Mouse (Mus musculus) bone marrow macrophage, adult 2 months (primary cell): Measurements from ENCODE around the gene Scg5. TPM values are rescaled to one million over a fixed set of nuclear protein-coding genes. Genes with fewer than 3 reads are reported as not detected.

ENCODE experiments used
- H3K27ac ChIP-seq: 2 replicates; pipeline ENCODE4 v1.5.1; 2012; ENCODE audit warnings: low read depth, low read length; ENCODE audit not compliant: insufficient read depth
- H3K4me1 ChIP-seq: 2 replicates; pipeline ENCODE4 v1.6.1; 2012; ENCODE audit warnings: low read length; ENCODE audit not compliant: control insufficient read depth, insufficient read depth
- H3K4me3 ChIP-seq: 2 replicates; pipeline ENCODE4 v1.5.1; 2012; ENCODE audit warnings: mild to moderate bottlenecking, low read length, moderate library complexity; ENCODE audit not compliant: insufficient read depth
- CTCF ChIP-seq: IDR thresholded peaks from 2 replicates; pipeline ENCODE4 v1.5.1; 2012; ENCODE audit warnings: low read depth, mild to moderate bottlenecking, low read length, moderate library complexity
- POLR2A ChIP-seq: IDR thresholded peaks from 2 replicates; pipeline ENCODE4 v1.6.1; 2012; ENCODE audit warnings: mild to moderate bottlenecking, low read depth, low read length, borderline replicate concordance
- polyA plus RNA-seq: library from polyadenylated mRNA; stranded (reverse); fragments of >200 nt; gene quantifications from 2 replicates; pipeline ENCODE4 v1.2.4, GENCODE M21; 2012; ENCODE audit not compliant: missing spikeins, insufficient read depth, insufficient read length

Scg5 gene
- polyA plus RNA-seq, 1 experiment = not detected

DNA sequence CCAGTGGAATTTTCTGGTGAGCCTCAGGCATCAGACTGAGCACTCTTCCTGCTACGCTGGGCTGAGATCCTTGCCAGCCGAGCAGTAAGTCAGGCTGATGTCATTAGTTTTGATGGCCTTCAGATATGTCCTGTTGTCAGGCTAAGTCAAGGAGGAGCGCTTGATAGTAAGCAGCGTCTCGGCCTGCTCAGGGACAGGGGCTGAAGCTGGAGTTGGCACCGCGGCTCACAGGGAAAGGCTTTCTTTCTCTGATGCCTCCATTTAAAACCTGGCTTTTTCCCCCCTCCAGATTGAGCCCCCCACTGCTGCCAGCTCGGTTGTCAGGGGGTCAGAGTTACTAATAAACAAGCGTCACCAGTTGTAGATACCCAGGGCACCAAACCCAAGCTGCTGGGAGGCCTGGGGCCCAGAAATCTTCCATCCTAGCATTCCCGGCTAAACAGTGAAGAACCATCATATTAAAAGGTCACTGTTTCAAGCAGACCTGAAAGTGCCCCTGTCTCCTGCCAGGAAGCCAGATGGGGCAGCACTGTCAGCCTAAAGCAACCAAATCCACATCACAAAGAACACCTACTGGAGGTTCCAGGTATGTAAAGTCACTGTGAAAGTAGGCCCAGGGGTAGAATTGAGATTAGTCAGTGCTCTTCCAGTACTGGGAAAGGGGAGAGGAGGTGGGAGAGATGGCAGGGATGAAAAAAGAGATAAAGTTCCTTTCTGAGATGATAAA is 21.9 kb downstream of the Scg5 start:
- Histone ChIP-seq H3K27ac (no peak overlapping the region), H3K4me3 (no peak overlapping the region), H3K4me1 (no peaks in the 10 kb centered on the region)
- no peak for TF ChIP-seq CTCF
- no peak for TF ChIP-seq POLR2A

GRCm38 (mm10) chr2:113805765-113806164 is 23.2 kb downstream of the Scg5 start:
- no peak overlapping the region for H3K4me3 ChIP-seq
- no peaks in the 10 kb centered on the region for H3K4me1 ChIP-seq
- no peak overlapping the region for H3K27ac ChIP-seq
- TF ChIP-seq POLR2A = no peak
- no peak for TF ChIP-seq CTCF

DNA sequence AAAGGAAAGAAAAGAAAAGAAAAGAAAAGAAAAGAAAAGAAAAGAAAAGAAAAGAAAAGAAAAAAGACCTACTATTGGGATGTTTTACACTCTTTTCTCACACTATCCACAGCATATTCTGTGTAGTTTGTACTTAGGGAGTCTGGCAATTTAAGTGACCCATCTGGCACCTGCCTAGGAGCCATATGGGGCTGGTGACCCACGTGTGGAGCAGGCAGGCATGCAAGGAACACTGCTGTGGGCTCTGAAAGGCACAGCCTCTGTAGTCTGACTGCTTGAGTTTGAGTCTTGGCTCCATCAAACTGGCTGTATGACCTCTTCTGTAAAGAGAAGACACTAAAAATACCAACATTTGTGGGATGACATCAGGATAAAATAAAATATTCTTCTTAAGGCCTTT is 25.2 kb downstream of the Scg5 start:
- TF ChIP-seq POLR2A (no peak), CTCF (no peak)
- Histone ChIP-seq H3K27ac (no peak overlapping the region), H3K4me1 (no peaks in the 10 kb centered on the region), H3K4me3 (no peak overlapping the region)

DNA sequence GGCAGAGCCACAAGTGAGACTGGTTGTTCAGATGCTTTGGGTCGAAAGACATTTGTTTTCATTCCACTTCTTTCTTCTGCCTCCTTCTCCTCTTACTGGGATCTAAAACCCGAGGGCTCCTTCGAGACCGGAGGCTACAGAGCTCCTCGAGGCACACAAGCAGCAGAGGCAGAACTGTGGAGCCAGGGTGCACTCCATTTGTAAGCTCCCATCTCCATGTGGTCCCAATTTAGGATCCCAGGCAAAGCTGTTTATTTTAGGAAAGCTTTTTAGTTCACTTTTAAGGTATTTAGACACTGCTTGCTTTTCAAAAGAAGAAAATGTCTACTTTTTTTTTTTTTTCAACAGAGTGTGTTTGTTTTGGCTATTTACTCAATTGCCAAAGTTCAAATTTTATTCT is 28.1 kb downstream of the Scg5 start:
- no peak overlapping the region for H3K27ac ChIP-seq
- H3K4me3 ChIP-seq = no peak overlapping the region
- no peaks in the 10 kb centered on the region for H3K4me1 ChIP-seq
- no peak for TF ChIP-seq CTCF

GRCm38 (mm10) chr2:113798605-113799004 is 30.3 kb downstream of the Scg5 start:
- TF ChIP-seq CTCF (no peak), POLR2A (no peak)
- no peak overlapping the region for H3K27ac ChIP-seq
- H3K4me1 ChIP-seq = no peaks in the 10 kb centered on the region
- H3K4me3 ChIP-seq = no peak overlapping the region

- Histone ChIP-seq H3K4me1 (no peaks in the 10 kb centered on the region), H3K4me3 (no peak overlapping the region), H3K27ac (no peak overlapping the region)
- TF ChIP-seq CTCF = no peak
- no peak for TF ChIP-seq POLR2A
Measured at GRCm38 (mm10) chr2:113795186-113795585, 33.7 kb downstream of the Scg5 start.

DNA sequence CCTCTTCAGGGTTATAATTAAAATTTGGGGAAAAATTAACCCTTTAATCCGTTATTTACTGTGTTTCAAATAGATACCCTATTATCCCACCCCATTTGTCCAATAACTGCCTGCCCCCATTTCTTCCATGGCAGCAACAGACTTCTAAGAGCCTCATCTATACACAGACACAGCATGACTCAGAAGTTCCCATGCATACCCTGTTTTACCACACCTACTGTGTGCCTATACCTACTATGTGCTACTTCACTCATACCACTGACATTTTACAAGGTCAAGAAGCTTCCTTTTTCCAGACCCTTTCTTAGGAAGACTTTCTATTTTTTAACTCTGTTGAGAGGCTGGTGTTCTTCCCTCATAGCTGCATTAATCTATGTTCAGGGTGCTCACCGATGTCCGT is 35.4 kb downstream of the Scg5 start:
- Histone ChIP-seq H3K4me3 (no peak overlapping the region), H3K27ac (no peak overlapping the region), H3K4me1 (no peaks in the 10 kb centered on the region)
- TF ChIP-seq POLR2A (no peak), CTCF (no peak)

GRCm38 (mm10) chr2:113788821-113789387 is 40.0 kb downstream of the Scg5 start:
- no peak for TF ChIP-seq POLR2A
- TF ChIP-seq CTCF = no peak
- Histone ChIP-seq H3K4me1 (no peaks in the 10 kb centered on the region), H3K4me3 (no peak overlapping the region), H3K27ac (no peak overlapping the region)

DNA sequence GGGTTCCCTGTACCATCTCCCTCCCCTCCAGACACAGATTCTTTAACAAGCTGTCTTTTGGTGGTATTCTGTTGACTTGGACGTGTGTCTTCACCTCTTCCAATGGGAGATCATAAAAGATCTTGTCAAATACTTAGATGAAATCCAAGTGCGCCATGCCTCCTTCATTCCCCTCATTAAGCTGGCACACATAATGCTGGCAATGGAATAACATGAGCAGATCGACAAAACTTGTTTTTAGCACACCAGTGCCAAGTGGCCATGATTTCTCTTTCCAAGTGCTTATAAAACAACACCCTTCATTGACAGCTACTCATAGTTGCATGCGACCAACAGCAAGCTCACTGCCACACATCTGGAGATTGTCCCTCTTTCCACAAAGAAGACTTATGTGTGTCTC is 41.0 kb downstream of the Scg5 start:
- Histone ChIP-seq H3K27ac (no peak overlapping the region), H3K4me1 (no peaks in the 10 kb centered on the region), H3K4me3 (no peak overlapping the region)
- TF ChIP-seq POLR2A (no peak), CTCF (no peak)

DNA sequence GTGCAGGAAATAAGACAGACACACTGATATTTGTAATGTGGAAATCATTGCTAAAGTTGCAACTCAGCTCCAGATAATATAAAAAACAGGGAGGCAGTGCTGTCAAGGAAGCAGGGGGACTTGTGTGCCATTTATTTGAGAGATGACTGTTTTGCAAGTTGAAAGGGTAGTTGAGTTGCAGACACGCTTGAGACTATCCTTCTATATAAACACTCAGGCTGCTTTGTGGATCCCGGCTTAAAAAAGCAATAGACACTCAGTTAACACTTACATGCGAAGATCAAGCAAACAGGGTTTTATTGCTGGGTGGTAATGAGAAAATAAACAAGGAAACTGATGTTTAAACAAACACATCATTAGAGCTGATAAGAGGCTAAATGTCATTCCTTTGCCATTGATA is 44.1 kb downstream of the Scg5 start:
- no peak for TF ChIP-seq POLR2A
- no peak for TF ChIP-seq CTCF
- Histone ChIP-seq H3K27ac (no peak overlapping the region), H3K4me3 (no peak overlapping the region), H3K4me1 (no peaks in the 10 kb centered on the region)

DNA sequence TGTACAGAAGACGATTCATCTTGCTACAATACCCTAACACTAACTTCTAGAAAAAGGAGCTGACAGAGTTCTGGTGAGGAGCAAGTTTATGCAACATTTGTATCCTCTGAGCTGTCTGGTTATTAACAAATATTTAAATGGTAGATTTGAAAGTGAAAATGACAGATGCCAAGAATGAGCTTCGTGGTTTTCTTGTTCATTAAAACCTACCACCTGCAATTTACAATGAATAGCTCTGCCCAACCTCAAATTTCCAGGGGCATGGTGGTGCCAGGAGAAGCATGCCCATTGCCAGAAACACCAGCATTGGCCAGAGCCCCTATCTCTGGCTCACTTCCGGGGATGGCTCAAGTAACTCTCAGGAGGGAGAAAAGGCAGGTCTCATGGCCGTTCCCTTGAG is 47.4 kb downstream of the Scg5 start:
- H3K27ac ChIP-seq = no peak overlapping the region
- no peak for TF ChIP-seq CTCF
- no peaks in the 10 kb centered on the region for H3K4me1 ChIP-seq
- H3K4me3 ChIP-seq = no peak overlapping the region
